Mouse (Mus musculus) ES-E14 (cell line): Measurements from ENCODE around the gene Tspear. TPM values are rescaled to one million over a fixed set of nuclear protein-coding genes. Genes with fewer than 3 reads are reported as not detected.
A peak's percentile ranks its signal among the peaks of the same experiment; 100 is the strongest.

ENCODE experiments used
- DNase-seq: peaks from one replicate; pipeline ENCODE4 v3.0.0-alpha.2; 2013; ENCODE audit warnings: low read depth, low spot score
- H3K27ac ChIP-seq: 2 replicates; pipeline ENCODE4 v1.5.1; 2012; ENCODE audit warnings: low read depth, mild to moderate bottlenecking, low read length, moderate library complexity, mixed read lengths; ENCODE audit not compliant: poor library complexity, insufficient read depth, severe bottlenecking
- H3K36me3 ChIP-seq: 2 replicates; pipeline ENCODE4 v1.6.1; 2012; ENCODE audit warnings: mild to moderate bottlenecking, low read length, moderate library complexity, mixed read lengths; ENCODE audit not compliant: control insufficient read depth, poor library complexity, insufficient read depth, severe bottlenecking
- H3K4me1 ChIP-seq, 2 experiments: fragments of 150-350 bp in 1 of 2; sonication (generic) in 1 of 2; 2 replicates each; pipeline ENCODE4 v1.6.1; 2012; ENCODE audit warnings: low read length in 2 of 2, mild to moderate bottlenecking in 1 of 2, mixed read lengths in 1 of 2; ENCODE audit not compliant: control insufficient read depth in 2 of 2, insufficient read depth in 2 of 2, poor library complexity in 1 of 2
- H3K4me3 ChIP-seq, 2 experiments: fragments of 150-350 bp in 1 of 2; sonication (generic) in 1 of 2; 2 replicates each; pipeline ENCODE4 v1.5.1; 2012; ENCODE audit warnings: low read length in 2 of 2, low read depth in 1 of 2, mild to moderate bottlenecking in 1 of 2, mixed read lengths in 1 of 2; ENCODE audit not compliant: insufficient read depth in 1 of 2, poor library complexity in 1 of 2, severe bottlenecking in 1 of 2
- H3K9ac ChIP-seq: 2 replicates; pipeline ENCODE4 v1.6.1; 2012; ENCODE audit warnings: low read depth, mild to moderate bottlenecking, low read length, mixed read lengths; ENCODE audit not compliant: poor library complexity, insufficient read depth, severe bottlenecking
- H3K9me3 ChIP-seq: fragments of 150-350 bp; sonication (generic); 2 replicates; pipeline ENCODE4 v1.6.1; 2012; ENCODE audit warnings: low read depth, mild to moderate bottlenecking, low read length; ENCODE audit not compliant: control insufficient read depth, insufficient read depth
- CHD2 ChIP-seq: IDR thresholded peaks from 2 replicates; pipeline ENCODE4 v1.6.1; 2014; ENCODE audit warnings: mild to moderate bottlenecking, low read depth, low read length, inconsistent platforms
- HCFC1 ChIP-seq: IDR thresholded peaks from 2 replicates; pipeline ENCODE4 v1.6.1; 2012; ENCODE audit warnings: low read length, inconsistent platforms, borderline replicate concordance; ENCODE audit not compliant: insufficient read depth
- MAFK ChIP-seq: IDR thresholded peaks from 2 replicates; pipeline ENCODE4 v1.6.1; 2014; ENCODE audit warnings: mild to moderate bottlenecking, low read depth, low read length, inconsistent platforms; ENCODE audit not compliant: insufficient read depth
- ZC3H11A ChIP-seq: IDR thresholded peaks from 2 replicates; pipeline ENCODE4 v1.6.1; 2012; ENCODE audit warnings: low read depth, mild to moderate bottlenecking, inconsistent platforms, low read length, borderline replicate concordance
- ZNF384 ChIP-seq: IDR thresholded peaks from 2 replicates; pipeline ENCODE4 v1.6.1; 2012; ENCODE audit warnings: low read depth, low read length, inconsistent platforms
- in situ Hi-C, 2 experiments: fragments of 600-800 bp; cut with MboI; formaldehyde crosslinking; loops; one replicate each; pipeline ENCODE4 v1.15.1; 2025; ENCODE audit warnings: low sequenced_read_pairs in 2 of 2, inconsistent platforms in 1 of 2; ENCODE audit not compliant: unreplicated experiment in 2 of 2
- total RNA-seq: library from RNA; depleted of rRNA; stranded (reverse); fragments of 300-350 nt; gene quantifications from 2 replicates; pipeline ENCODE4 v1.2.3, GENCODE M21; 2012

The Tspear gene
- total RNA-seq, 1 experiment: 0.49 TPM

DNA sequence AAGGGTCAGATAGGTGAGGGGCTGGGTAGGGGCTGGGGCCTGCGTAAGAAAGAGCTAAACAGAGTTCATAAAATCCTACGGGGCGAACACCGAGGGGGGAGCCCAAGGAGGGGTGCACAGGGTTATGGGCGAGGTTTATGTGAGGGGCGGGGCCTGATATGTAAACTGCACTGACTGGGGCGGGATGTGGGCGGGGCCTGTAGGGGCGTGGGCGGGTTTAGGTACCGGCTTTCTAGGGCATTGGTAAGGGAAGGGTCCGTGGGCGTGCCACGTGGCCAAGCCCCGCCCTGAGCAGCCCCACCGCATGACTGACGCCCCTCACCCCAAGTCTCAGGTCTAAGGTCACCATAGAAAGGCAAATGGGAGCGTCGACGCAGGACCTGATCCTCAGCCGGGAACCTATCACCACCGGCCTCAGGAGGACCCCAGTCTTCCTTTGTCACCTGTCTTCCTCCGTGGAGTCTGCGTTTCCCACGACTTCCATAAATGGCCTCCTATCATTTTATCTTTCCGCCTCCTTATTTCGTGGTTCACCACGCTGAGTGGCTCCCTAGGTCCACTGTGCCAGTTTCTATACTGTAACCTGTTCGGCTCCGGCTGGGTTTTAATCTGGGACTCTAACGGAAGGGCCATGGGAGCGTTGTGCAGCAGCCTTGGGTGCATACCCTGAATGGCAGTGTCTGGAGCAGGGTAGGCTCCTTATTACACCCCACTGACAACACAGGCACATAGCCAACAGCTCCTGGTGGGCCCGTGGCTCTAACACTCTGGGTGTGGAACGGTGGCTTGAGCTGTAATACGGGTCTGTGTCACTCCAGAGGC lies 216.7 kb downstream of the Tspear start:
- H3K9ac ChIP-seq: peak overlapping the region; percentile 77
- peaks cover 9% of the 10 kb centered on the region; the same call in 1 of the 2 replicates for H3K36me3 ChIP-seq
- no peaks in the 10 kb centered on the region for H3K9me3 ChIP-seq
- DNase-seq: peak; percentile 83
- peak overlapping the region; percentile 85 to 95 for H3K4me3 ChIP-seq
- H3K27ac ChIP-seq: peak overlapping the region; percentile 81
- in situ Hi-C loops: no loop called here
- no peak for TF ChIP-seq CHD2
- no peak for TF ChIP-seq HCFC1
- TF ChIP-seq MAFK: no peak
- TF ChIP-seq ZC3H11A: no peak
- TF ChIP-seq ZNF384: no peak
- peaks cover 0 to 3% of the 10 kb centered on the region in 2 experiments; a peak in 2 of 4 replicates for H3K4me1 ChIP-seq

DNA sequence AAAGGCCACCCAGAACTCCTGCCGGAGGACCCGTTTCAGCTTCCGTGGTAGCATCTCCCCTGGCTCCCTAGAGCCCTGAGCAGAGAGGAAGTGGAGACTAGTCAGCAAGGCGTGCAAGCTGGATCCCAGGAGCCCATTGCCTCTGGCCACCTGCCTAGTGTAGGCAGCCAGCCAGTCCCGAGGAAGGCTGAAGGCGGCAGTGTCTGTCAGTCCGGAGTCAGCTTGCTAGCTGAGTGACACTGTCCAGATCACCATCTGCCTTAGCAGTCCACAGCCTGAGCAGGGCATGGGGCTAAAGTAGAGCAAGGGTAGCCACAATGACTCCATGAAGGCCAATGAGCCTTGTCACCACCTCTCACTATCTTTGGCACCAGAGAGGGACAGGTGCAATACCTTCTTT lies 226.2 kb downstream of the Tspear start:
- TF ChIP-seq ZC3H11A (no peak), ZNF384 (no peak), HCFC1 (no peak), CHD2 (no peak), MAFK (no peak)
- no peaks in the 10 kb centered on the region; a peak in 1 of 4 replicates for H3K4me1 ChIP-seq
- H3K9ac ChIP-seq: no peak overlapping the region
- no peak for DNase-seq
- H3K36me3 ChIP-seq: no peaks in the 10 kb centered on the region
- H3K4me3 ChIP-seq: no peak overlapping the region
- in situ Hi-C loops: no loop called here
- no peak overlapping the region for H3K27ac ChIP-seq
- no peaks in the 10 kb centered on the region for H3K9me3 ChIP-seq

DNA sequence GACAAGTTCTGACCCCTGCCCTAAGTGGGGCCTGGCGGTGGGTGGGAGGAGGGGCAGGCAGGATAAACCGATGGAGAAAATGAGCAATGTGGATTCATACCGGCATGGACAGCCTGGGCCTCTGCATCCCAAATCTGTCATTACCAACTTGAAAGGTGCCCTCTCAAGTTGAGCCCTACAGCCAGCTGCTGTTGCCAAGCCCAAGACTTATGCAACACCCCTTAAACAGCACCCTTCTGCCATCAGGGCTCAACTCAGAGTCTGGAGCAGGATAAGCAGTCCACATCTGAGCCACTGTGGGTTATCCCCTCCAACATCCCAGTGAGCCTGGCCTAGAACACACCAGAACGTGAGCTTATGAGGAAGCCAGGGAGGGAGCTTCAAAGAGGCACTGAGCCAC lies 226.9 kb downstream of the Tspear start:
- H3K36me3 ChIP-seq: no peaks in the 10 kb centered on the region

DNA sequence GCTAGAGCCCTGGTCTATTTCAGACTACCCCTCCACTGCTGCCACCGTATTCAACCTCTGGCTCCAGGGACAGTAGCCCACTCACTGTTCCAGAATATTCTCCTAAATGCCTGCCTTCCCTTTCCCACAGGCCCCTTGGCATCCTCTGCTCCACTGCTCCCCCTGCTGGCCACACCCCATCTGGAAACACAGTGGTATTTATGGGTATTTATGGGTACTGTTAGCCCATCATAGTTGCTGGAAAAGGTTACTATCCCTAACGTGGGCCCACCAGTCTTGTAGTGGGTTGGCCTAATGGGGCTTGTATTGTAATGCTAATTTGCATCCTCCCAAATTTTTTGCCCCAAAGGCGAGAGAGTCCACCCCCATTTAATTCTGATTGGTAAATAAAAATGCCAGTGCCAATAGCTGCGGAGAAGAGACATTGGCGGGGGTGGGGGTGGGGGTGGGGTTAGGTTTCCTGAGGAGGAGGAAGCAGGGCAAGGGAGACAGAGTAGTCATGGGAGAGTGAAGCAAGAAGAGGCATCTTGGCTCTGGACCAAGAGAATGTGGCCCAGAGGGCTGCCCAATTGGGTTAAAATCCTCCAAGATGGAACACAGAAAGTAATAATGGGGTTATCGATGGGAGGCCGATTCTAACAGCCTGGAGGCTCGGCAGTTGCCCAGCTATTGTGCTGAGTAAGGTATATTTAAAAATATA lies 230.4 kb downstream of the Tspear start:
- in situ Hi-C loops: no loop called here
- H3K27ac ChIP-seq: no peak overlapping the region
- peak; percentile 20 for DNase-seq
- H3K9me3 ChIP-seq: no peaks in the 10 kb centered on the region
- H3K36me3 ChIP-seq: no peaks in the 10 kb centered on the region
- no peak overlapping the region for H3K4me3 ChIP-seq
- TF ChIP-seq MAFK: peak; percentile 54
- no peak for TF ChIP-seq HCFC1
- TF ChIP-seq CHD2: no peak
- no peaks in the 10 kb centered on the region; a peak in 1 of 4 replicates for H3K4me1 ChIP-seq
- H3K9ac ChIP-seq: no peak overlapping the region

More for the DNA sequence above, 226.9 kb downstream of the Tspear start:
- no peak for DNase-seq
- in situ Hi-C loops: no loop called here
- H3K27ac ChIP-seq: no peak overlapping the region
- TF ChIP-seq CHD2: no peak
- TF ChIP-seq ZNF384: no peak
- no peak for TF ChIP-seq MAFK
- TF ChIP-seq HCFC1: no peak
- no peak for TF ChIP-seq ZC3H11A
- H3K9ac ChIP-seq: no peak overlapping the region
- no peak overlapping the region for H3K4me3 ChIP-seq
- H3K4me1 ChIP-seq: no peaks in the 10 kb centered on the region; a peak in 1 of 4 replicates
- no peaks in the 10 kb centered on the region for H3K9me3 ChIP-seq
